Mouse (Mus musculus) adrenal gland, postnatal 36 days (tissue): ENCODE results near the gene Mapk6. TPM values are rescaled to one million over a fixed set of nuclear protein-coding genes. Genes with fewer than 3 reads are reported as not detected.
A peak's percentile ranks its signal among the peaks of the same experiment; 100 is the strongest.
"Not testable (repeated sequence)": the region's sequence is repeated elsewhere in the genome, so short reads cannot be mapped to it uniquely, and the experiment has no call there.

Source experiments
- DNase-seq, 2 experiments: peaks; one replicate each; pipeline ENCODE4 v3.0.0; 2021; ENCODE audit warnings: mixed read lengths in 1 of 2
- total RNA-seq, 2 experiments: library from RNA; stranded (reverse); gene quantifications; 2 replicates each; pipeline ENCODE4 v1.2.3; 2021

Mapk6 gene
- total RNA-seq, 2 experiments from 2014 or later, result 36.2 to 49.2 TPM

DNA sequence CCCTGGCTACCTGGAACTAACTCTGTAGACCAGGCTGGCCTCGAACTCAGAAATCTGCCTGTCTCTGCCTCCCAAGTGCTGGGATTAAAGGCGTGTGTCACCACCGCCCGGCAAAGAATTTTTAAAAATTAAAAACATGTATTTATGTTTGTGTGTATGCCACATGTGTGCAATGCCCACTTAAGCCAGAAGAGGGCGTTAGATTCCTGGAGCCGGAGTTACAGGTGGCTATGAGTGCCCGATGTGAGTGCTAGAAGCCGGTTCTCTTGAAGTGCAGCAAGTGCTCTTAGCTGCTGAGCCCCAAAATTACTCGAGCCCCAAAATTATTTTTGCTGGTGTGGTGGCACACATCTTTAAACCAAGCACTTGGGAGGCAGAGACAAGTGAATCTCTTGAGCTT lies 26.0 kb downstream of the Mapk6 start:
- no peak for DNase-seq

DNA sequence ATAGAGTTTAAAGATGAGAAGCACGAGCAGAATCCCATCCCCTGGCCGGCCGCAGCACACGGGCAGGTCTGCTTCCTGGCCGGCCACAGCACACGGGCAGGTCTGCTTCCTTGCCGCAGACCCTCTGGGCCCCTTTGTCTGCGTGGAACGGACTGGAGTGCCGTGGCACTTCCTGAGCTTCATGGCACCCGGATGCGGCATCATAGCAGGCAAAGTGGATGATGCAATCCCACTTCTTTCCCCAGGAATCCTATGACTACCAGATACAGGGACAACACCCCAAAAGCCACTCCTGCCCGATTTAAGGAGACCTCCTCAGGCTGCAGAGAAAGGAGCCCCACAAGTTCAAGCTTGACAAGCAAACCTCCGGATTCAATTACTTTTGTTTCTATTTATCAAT lies 27.0 kb downstream of the Mapk6 start:
- no peak for DNase-seq

DNA sequence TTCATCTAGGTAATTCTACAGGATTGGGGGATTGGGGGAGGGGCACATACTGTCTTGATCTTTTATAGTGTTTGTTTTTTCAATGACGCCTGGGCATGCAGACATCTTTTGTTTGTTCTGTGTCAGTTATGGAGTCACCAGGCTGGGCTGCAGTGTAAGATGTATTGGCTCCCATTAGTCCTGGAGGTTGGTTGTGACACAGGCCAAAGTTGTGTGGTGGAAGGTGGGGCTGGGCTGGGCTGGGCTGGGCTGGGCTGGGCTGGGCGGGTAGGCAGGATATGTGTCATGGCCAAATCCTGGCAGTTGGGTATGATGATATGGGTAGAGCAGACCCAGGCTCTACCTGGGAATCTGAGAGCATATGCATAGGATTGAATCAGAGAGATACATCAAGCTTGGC lies 31.0 kb downstream of the Mapk6 start:
- no peak for DNase-seq

DNA sequence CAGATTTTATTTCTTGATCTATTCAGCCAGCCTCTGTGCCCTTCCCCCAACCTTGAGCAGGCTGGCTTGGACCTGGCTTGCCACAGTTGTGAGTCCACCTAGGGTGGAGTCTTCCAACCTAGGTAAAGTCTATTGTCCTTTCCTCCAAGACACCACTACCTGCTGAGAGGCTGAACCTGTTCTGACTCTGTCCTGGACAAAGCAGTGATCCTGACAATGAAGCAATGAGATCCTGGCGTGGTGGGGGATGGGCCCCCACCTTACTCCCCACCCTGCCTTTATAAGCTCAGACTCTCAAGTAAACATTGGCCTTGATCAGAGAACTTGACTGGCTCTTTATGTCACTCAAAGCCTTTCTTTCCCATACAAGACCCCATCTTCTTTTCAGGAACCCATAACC lies 33.4 kb downstream of the Mapk6 start:
- DNase-seq, result no peak

DNA sequence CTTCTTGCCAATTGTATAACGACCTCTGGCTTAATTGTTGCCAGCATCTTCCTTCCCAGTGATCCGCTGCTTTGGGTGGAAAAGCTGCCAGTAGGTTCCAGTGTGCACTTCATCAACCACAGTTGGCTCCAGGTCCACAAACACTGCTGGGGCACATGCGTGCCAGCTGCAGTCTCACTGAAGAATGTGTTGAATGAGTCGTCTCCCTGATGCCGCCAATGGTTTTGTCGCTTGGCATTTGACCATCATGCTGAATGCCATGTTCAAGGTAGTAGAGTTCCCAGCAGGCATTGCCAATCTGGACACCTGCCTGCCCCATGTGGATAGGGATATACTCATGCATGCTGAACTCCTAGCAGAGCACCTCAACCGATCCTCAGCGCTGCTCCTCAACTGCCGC lies 34.2 kb downstream of the Mapk6 start:
- peak; percentile 19 to 23 for DNase-seq

DNA sequence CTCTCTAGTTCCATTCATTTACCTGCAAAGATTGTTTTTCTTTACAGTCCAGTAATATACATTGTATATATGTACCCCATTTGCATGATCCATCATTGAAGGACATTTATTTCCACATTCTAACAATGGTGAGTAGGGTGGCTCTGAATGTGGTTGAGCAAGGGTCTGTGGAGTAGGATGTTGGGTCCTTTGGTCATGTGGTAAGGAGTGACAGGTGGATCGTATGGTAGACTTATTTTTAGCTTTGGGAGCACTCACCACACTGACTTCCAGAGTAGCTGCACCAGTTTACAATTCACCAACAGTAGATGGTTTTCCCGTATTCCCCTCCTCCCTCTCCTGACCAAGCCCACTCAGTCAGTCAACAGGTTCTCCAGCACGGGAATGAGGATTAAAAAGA lies 41.0 kb downstream of the Mapk6 start:
- DNase-seq, result no peak

DNA sequence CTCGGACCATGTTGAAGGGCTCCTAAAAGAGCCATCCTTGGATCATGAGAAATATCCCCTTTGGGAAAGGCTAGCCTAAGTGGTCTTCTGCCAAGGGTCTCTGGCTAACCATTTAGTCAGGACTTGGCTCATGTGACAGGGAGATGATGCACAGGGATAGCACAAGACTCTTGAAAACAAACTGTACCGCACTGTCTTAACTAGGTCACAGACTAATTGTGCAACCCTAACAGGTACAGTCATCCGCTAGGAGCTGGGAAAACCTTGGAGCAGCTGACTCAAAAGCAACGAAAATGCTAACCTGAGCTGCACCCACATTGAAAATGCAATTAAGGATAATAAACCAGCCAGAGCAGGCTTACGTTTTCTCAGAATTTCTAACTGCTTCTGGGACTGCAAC lies 43.6 kb downstream of the Mapk6 start:
- DNase-seq, result peak; percentile 27 to 43

DNA sequence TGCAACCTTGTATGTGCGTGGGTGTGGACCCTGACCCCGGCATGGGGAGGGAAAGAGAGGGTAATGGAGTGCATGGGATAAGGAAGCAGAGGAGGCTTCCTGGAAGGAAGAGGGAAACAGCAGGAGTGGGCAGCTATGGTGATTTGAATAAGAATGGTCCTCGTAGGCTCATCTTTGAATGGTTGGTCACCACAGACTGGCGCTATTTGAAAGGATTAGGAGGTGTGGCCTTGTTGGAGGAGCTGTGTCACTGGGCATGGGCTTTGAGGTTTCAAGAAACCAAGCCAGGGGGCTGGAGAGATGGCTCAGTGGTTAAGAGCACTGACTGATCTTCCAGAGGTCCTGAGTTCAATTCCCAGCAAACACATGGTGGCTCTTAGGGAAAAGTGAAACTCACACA lies 44.6 kb downstream of the Mapk6 start:
- DNase-seq, result no peak

DNA sequence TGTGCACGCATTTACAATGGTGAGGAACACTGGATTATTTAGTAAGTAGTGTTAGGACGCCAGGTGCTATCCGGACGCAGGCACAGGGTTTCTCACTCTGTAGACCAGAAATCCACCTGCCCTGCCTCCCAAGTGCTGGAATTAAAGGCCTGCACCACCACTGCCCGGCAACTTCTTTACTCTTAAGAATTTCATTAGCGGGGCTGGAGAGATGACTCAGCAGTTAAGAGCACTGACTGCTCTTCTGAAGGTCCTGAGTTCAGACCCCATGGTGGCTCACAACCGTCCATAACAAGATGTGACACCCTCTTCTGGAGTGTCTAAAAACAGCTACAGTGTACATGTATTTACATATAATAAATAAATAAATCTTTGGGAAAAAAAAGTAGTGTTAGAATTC lies 46.1 kb downstream of the Mapk6 start:
- not testable (repeated sequence) for DNase-seq

DNA sequence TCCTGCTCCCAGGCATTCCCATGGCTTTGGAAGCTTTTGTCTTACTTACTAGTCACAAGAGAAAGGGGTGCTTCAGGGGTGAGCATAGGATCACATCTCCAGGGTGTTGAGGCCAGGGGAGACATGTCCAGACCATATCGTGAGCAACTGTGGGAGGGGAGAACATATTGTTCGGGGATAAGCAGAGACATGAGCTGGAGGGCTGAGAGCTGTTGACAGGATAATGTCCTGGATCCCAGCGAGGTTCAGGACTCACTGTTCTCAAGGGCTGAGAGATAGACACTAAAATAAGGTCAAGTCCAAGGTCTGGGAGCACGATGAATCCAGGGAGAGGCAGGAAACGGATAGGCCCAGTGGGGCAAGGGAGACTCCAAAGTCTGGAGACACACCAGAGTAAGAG lies 46.8 kb downstream of the Mapk6 start:
- DNase-seq, result peak; percentile 24 to 58

DNA sequence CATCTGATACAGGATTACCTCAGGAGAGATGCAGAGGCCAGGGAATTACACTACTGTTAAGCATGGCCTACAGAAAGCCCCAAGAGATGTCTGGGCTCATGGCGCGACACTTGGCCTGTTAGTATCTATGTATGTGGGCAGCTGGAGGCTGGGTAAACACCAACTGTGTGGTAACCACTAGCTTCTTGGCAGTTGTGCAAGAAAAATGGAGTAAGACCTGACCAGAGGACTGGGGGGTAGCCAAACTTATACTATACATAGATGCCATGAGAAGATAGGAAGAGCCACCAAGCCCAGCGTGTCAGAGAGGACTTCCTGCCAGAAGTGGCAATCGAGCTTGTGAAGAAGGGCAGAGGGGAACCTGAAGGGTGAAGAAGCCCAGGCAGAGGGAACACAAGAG lies 47.6 kb downstream of the Mapk6 start:
- no peak for DNase-seq

DNA sequence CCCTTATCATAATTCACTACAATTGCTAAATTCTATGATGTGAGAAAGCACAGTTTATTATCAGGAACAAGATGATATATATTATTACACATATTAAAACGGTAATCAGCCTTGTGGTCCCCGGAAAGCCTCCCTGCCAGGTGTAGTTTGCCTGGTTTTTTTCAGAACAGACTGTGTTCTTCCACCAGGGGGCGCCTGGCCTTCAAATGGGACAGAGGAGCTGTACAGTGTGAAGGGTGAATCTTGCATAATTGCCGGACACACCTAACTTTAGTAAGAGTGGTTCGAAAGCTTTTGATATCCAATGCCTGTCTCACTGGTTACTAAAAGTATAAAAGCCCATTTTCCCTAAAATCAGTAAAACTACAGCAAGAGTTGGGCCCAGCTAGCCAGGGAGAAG lies 48.1 kb downstream of the Mapk6 start:
- DNase-seq, result peak; percentile 83 to 90

DNA sequence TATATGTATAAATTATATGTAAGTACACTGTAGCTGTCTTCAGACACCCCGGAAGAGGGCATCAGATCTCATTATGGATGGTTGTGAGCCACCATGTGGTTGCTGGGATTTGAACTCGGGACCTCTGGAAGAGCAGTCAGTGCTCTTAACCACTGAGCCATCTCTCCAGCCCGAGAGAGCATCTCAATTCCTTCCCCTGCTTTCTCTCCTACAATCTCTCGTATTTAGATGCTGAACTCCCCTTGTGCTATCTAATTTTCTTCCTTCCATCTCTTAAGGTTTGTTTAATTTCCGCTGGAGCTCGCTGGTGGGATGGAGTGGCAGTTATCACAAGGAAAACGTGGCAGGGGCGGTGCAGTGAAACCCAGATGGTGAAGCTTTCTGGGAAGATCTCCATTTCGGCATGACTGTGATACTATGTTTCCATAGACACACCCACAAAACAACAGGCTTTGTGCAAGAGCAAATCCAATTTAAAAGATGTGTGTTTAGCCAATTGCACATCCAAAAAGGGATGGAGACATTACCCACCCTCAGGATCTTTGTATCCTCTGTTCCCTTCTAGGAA lies 52.6 kb downstream of the Mapk6 start:
- DNase-seq, result no peak

DNA sequence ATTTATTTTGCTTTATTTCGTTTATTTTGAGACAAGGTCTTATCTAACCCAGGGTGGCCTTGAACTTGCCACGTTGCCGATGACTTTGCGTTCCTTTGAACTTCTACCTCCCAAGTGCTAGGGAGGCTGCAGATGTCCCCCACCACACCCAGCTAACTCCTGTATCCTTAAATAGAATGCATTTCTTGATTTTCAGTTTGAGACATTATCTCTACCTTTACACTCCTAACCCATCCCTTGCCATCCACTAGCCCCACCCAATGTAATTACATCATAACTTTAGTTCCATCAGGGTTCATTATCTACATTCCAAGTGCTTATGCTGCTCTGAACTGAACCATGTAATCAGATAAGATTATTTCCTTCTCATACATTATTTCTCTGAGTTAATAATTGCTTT lies 54.0 kb downstream of the Mapk6 start:
- DNase-seq, result no peak

DNA sequence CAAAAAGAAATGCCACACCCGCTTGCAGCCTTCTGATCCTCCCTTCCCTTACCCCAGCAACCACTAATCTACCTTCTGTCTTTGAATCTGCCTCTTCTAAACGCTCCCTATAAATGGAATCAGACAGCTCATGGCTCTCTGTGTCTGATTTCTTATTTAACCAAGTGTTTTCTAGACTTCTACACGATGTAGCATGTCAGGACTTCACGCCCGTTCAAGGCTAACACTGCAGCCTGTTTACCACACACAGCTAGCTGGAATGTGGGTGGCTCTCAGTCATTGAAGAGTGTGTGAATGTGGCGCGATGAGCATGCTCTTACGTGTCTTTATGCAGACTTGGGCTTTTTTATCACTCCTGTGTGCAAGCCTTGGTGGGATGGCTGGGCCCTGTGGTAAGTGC lies 56.7 kb downstream of the Mapk6 start:
- DNase-seq, result no peak

DNA sequence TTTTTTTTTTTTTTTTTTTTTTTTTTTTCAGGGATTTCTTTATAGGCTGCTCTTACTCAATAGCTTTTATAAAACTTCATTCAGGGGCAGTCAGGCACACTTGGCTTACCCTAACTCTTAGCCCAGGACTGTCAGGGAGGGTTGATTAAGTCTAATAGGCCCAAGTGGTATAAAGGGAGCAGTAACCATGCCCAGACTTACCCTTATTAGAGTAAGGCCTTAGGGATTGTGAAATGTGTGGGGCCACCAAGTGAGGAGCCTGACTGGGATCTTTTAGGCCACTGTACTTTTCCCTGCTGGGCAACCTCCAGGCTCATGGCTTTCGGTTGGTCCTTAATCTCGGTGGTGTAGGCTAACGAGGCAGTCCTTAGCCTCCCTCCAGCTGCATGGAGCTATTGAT lies 61.2 kb downstream of the Mapk6 start:
- DNase-seq, result no peak

DNA sequence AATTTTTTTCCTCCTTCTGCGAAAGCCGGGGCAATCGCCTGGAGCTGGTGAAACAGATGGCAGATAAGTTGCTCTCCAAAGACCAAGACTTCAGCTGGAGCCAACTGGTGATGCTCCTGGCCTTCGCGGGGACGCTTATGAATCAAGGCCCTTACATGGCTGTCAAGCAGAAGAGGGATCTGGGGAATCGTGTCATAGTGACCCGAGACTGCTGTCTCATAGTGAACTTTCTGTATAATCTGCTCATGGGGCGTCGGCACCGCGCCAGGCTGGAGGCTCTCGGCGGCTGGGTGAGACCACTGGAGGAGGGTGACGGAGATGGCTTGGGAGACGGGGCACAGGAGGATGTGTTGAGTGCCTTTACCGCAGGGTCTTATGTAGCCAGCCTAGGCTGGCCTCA lies 61.7 kb downstream of the Mapk6 start:
- DNase-seq, result peak in 1 of 2 experiments; percentile 13

DNA sequence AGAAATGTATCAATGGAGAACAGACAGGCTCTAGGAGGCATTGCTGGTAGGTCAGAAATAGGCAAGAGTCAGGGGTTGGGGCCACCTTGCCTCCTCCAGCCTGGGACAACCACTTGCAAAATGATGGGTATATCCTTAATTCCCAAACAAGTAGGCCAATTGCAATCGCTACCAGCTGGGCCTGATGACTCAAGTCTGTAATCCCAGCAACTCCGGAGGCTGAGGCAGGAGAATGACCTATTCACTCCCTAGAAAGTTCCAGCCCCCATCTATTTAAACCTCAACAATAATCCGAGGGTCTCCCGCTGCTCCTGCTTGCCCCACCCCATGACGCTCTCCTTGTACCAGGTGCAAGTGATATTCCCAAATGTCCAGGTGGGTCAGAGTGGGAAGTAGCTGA lies 62.3 kb downstream of the Mapk6 start, which contains the start of gene Bcl2l10:
TSS of gene Bcl2l10 (plus strand) at position 301 of the 400 bp plus-strand sequence.
- no peak for DNase-seq

DNA sequence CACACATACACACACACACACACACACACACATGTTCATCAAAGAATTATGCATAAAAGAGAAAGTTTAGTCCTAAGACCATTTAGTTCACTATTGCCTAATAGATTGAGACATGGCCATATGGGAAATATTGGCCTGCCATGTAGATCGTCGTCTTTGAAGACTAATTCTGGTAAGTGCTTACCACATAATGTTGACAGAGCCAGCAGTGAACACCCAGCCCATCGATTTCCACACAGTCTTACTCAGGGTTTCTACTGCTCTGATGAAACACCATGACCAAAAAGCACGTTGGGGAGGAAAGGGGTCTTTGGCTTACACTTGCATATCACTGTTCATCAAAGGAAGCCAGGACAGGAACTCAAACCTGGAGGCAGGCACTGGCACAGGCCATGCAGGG lies 67.4 kb downstream of the Mapk6 start:
- no peak for DNase-seq

DNA sequence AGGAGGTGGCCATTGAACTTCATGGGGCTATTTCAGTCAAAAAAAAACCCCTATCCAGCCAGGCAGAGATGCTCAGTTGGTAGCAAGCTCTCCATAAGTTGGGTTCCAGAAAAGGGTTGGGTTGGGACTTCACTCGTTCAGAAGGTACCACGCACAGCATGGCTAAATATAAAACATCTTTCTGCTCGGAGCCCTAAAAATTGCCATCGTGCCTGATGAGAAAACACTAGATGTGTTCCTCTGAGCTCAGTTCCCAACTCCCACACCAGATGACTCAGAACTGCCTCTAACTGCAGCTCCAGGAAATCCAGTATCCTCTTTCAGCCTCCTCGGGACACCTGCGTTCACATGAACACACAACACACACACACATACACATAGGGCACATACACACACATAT lies 71.8 kb downstream of the Mapk6 start:
- no peak for DNase-seq

DNA sequence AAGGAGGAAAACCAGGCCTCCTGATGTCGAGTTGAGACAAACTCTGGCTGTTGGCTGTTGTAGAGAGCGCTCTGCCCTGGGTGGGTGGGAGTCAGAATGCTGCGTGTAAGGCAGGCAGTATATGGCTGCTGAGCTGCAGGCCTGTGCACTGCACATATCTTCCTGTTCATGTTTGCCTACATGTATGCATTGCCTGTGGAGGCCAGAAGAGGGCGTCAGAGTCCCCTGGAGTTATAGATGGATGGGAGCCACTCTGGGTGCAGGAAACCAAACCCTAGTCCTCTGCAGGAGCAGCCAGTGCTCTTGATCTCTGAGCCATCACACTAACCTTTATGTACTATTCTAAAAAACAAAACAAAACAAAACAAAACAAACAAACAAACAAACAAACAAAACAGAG lies 75.4 kb downstream of the Mapk6 start:
- no peak for DNase-seq

DNA sequence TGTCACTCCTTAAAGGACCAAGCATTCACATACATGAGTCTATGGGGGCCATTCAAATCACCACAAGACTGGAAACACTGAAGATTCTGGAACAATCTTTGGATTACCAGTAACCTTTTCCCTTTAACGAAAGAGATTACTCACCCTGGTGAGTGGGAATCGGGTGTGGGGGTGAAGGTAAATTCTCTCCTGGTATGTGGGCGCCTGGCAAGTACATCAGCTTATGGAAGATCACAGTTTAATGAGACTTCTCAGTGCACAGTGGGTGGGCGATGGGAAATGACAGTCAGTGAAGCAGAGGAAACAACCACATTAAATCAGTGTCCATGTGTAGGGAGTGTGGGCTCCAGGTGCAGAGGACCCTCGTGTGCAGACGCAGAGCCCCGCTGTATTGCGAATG lies 79.0 kb downstream of the Mapk6 start:
- no peak for DNase-seq

DNA sequence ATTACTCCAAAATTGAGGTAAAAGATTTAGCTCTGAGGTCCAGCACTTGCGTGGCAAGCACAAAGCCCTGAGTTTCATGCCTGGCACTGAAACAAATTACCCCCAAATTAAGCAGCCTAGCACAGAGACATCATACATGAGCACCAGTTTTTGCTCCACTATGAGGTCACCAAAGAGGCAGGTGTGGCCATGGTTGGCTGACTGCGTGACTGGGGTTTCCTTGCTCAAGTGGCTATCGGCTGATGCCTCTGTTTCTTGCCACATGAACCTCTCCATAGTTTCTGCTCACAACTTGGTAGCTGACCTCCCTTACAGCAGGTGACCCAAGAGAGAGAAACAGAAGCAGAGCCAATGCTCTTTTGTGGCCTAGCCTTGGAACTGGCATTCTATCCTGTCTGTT lies 81.8 kb downstream of the Mapk6 start:
- DNase-seq, result no peak

DNA sequence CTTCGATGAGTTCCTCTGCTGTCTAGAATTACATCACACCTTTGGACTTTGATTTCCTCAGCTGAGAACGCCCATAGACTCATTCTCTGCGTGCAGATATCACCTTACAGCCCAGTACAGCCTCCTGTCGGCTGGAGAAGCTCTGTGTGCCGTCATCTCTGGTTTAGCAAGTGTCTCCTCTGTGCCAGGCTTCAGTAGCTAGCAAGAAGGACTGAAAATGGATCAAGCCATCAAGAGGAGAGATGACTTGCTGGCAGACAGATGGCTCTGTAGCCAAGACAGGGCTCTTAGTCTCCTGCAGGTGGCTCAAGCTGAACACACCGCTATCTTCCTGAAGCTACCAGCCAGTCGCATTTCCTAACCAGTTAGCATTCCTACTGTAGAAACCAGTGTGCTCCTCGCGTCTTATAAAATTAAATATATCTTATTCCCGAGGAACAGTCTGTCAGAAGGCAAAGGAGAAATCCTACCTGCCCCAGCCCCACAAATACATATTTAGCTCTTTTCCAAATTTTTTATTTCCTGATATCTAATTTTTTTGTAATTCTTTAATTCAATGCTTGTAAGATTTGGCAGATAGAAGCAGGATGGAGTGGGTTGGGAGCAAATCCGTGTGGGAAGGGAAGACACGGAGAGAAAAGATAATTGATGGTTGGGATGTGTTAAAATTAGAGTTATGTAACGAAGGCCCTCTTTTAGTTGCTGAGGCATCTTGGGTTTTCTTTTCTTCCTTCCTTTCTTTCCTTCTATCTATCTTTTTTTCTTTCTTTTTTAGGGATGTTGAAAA lies 87.5 kb downstream of the Mapk6 start:
- DNase-seq, result no peak
